Mouse (Mus musculus) right cerebral cortex, postnatal 25 days (tissue): ENCODE data around the gene Coq2.

Experiments
- DNase-seq: peaks from one replicate; pipeline ENCODE4 v3.0.0; 2022

Coq2 gene

GRCm38 (mm10) chr5:100674711-100675376 is at the start of gene Coq2:
TSS of gene Coq2 (minus strand) at chr5:100675140.
- peak; percentile 56 for DNase-seq

GRCm38 (mm10) chr5:100719235-100720088 is 44.5 kb upstream of the Coq2 start, which contains the start of gene Hpse:
TSS of gene Hpse (minus strand) at chr5:100719716.
- DNase-seq: no peak

- DNase-seq: no peak
These were observed 41.8 kb upstream of the Coq2 start for GRCm38 (mm10) chr5:100716762-100717161.

GRCm38 (mm10) chr5:100711219-100711618 is 36.3 kb upstream of the Coq2 start:
- DNase-seq: no peak

GRCm38 (mm10) chr5:100710012-100710411 is 35.1 kb upstream of the Coq2 start:
- DNase-seq: no peak

- no peak for DNase-seq
These were observed 34.1 kb upstream of the Coq2 start for GRCm38 (mm10) chr5:100709035-100709434.

- DNase-seq: no peak
These were observed 31.7 kb upstream of the Coq2 start for GRCm38 (mm10) chr5:100706675-100707074.

GRCm38 (mm10) chr5:100704272-100704671 is 29.3 kb upstream of the Coq2 start:
- DNase-seq: no peak

GRCm38 (mm10) chr5:100702325-100702724 is 27.4 kb upstream of the Coq2 start:
- DNase-seq: no peak

- no peak for DNase-seq
These were observed 26.1 kb upstream of the Coq2 start for GRCm38 (mm10) chr5:100700861-100701620.

GRCm38 (mm10) chr5:100697886-100698285 is 22.9 kb upstream of the Coq2 start:
- DNase-seq: no peak

- DNase-seq: no peak
These were observed 22.5 kb upstream of the Coq2 start for GRCm38 (mm10) chr5:100697398-100697797.

GRCm38 (mm10) chr5:100685631-100686030 is 10.7 kb upstream of the Coq2 start:
- DNase-seq: no peak

- no peak for DNase-seq
These were observed 5.6 kb upstream of the Coq2 start for GRCm38 (mm10) chr5:100680542-100680933.

GRCm38 (mm10) chr5:100679911-100680541 is 5.1 kb upstream of the Coq2 start:
- no peak for DNase-seq

- DNase-seq: peak; percentile 90
These were observed 1.0 kb downstream of the Coq2 start for GRCm38 (mm10) chr5:100673745-100674486.

GRCm38 (mm10) chr5:100672403-100672802 is 2.5 kb downstream of the Coq2 start:
- no peak for DNase-seq

- DNase-seq: no peak
These were observed 3.0 kb downstream of the Coq2 start for GRCm38 (mm10) chr5:100671897-100672296.

GRCm38 (mm10) chr5:100671398-100671797 is 3.5 kb downstream of the Coq2 start:
- DNase-seq: no peak

- DNase-seq: no peak
These were observed 8.0 kb downstream of the Coq2 start for GRCm38 (mm10) chr5:100666965-100667364.

GRCm38 (mm10) chr5:100663854-100664253 is 11.1 kb downstream of the Coq2 start:
- no peak for DNase-seq

- no peak for DNase-seq
These were observed 11.9 kb downstream of the Coq2 start for GRCm38 (mm10) chr5:100663011-100663410.
